ENCODE assay signal across 15 mouse cellular contexts in genomic region chr1:168495687-168496527, GRCm38 (mm10).
A peak's percentile ranks its signal among the peaks of the same experiment; 100 is the strongest.
DNase-seq lines count a peak whose midpoint lies in the region; ATAC-seq and TF ChIP-seq lines count a peak whose summit lies in the region.
"Had no signal": no experiment of that assay in that cellular context is flagged by ENCODE, and none has a peak within 500 bp of the region (broad histone marks: within the 10 kb centered on the region; RNA-seq: fewer than 3 reads in every experiment).

No protein-coding gene starts in this region.

- peaks cover 8% of the 10 kb centered on the region; the same call in 1 of the 2 replicates for H3K4me1 ChIP-seq in forebrain, embryonic 15.5 days
- H3K4me1 ChIP-seq in forebrain, embryonic 11.5 days (replicated peaks; ENCODE audit: control insufficient read depth, insufficient read depth, low read length) = 0 out of 2 replicates have a peak, but pooled peaks cover 2% of the 10 kb centered on the region
- peaks cover 12% of the 10 kb centered on the region for H3K4me1 ChIP-seq in neural tube, embryonic 13.5 days (replicated peaks)
- H3K4me1 ChIP-seq in heart, adult 2 months (ENCODE audit: control insufficient read depth, insufficient read depth, low read length) = no peaks in the 10 kb centered on the region
- H3K4me1 ChIP-seq: limb, embryonic 15.5 days; lung, embryonic 15.5 days had no signal

- TF ChIP-seq CTCF in heart, adult 2 months (IDR thresholded peaks at IDR 0.05) = no peak

- no peak overlapping the region for H3K9ac ChIP-seq in forebrain, embryonic 15.5 days (replicated peaks)
- no peak overlapping the region for H3K9ac ChIP-seq in forebrain, embryonic 11.5 days (ENCODE audit: low read length)
- H3K9ac ChIP-seq in neural tube, embryonic 13.5 days = no peak overlapping the region
- no peak overlapping the region for H3K9ac ChIP-seq in heart, adult 2 months (ENCODE audit: low read depth, low read length)
- H3K9ac ChIP-seq: limb, embryonic 15.5 days; lung, embryonic 15.5 days had no signal

- no peak for TF ChIP-seq EP300 in heart, adult 2 months (IDR thresholded peaks at IDR 0.05; ENCODE audit: insufficient read depth, low read depth, low read length)

- no peaks in the 10 kb centered on the region for H3K79me2 ChIP-seq in heart, adult 2 months (replicated peaks; ENCODE audit: control insufficient read depth, insufficient read depth, low read length)

- no peak for TF ChIP-seq POLR2A in heart, adult 2 months (IDR thresholded peaks at IDR 0.05; ENCODE audit: insufficient read depth, low read depth, low read length)

- no peak overlapping the region for H3K27ac ChIP-seq in forebrain, embryonic 15.5 days (replicated peaks)
- H3K27ac ChIP-seq in forebrain, embryonic 11.5 days (ENCODE audit: low read depth, low read length) = no peak overlapping the region
- no peak overlapping the region for H3K27ac ChIP-seq in neural tube, embryonic 13.5 days (replicated peaks)
- H3K27ac ChIP-seq in heart, adult 2 months = no peak overlapping the region
- H3K27ac ChIP-seq: embryonic facial prominence, embryonic 10.5 days; layer of hippocampus, adult 2 months; limb, embryonic 15.5 days; lung, embryonic 15.5 days had no signal

- 0 out of 2 replicates have a peak overlapping the region, but pooled peaks have one; percentile 0 for H3K4me2 ChIP-seq in forebrain, embryonic 15.5 days (replicated peaks)
- no peak overlapping the region for H3K4me2 ChIP-seq in forebrain, embryonic 11.5 days (ENCODE audit: low read depth, low read length, severe bottlenecking)
- H3K4me2 ChIP-seq in neural tube, embryonic 13.5 days = peak overlapping the region; percentile 28; the same call in 1 of the 2 replicates
- H3K4me2 ChIP-seq: limb, embryonic 15.5 days; lung, embryonic 15.5 days had no signal

- H3K9me3 ChIP-seq in forebrain, embryonic 15.5 days = no peaks in the 10 kb centered on the region
- no peaks in the 10 kb centered on the region for H3K9me3 ChIP-seq in forebrain, embryonic 11.5 days (ENCODE audit: control insufficient read depth, low read length)
- H3K9me3 ChIP-seq in neural tube, embryonic 13.5 days = no peaks in the 10 kb centered on the region
- H3K9me3 ChIP-seq: embryonic facial prominence, embryonic 10.5 days; limb, embryonic 15.5 days; lung, embryonic 15.5 days had no signal

- intact Hi-C loops in left cerebral cortex, postnatal 25 days (cut with DNase I) = no loop called here
- intact Hi-C loops in heart, adult 2 months (cut with DNase I) = no loop called here

- DNase-seq in forebrain, embryonic 11.5 days (ENCODE audit: low spot score) = no peak
- DNase-seq in neural tube, embryonic 10.5 days (ENCODE audit: extremely low spot score, low spot score) = no peak
- peak; percentile 20 to 57 for DNase-seq in left cerebral cortex, postnatal 25 days (ENCODE audit: low spot score in 2 of 2)
- DNase-seq in right cerebral cortex, postnatal 25 days = peak; percentile 22
- DNase-seq in heart, adult 2 months = no peak
- no peak for DNase-seq in cerebellum, adult 11-12 months
- DNase-seq: adrenal gland, postnatal 25 days; cerebellum, adult 2 months; thymus, postnatal 14 days had no signal

- 35% methylated on average over 13 of the region's 13 CpGs for WGBS in forebrain, embryonic 15.5 days
- WGBS in forebrain, embryonic 11.5 days = 57% methylated on average over 13 of the region's 13 CpGs
- 30% methylated on average over 13 of the region's 13 CpGs for WGBS in neural tube, embryonic 13.5 days
- WGBS in heart, adult 2 months = 68% methylated on average over 13 of the region's 13 CpGs

- H3K4me3 ChIP-seq in forebrain, embryonic 15.5 days = no peak overlapping the region
- H3K4me3 ChIP-seq in forebrain, embryonic 11.5 days (ENCODE audit: low read depth, low read length) = no peak overlapping the region
- H3K4me3 ChIP-seq in neural tube, embryonic 13.5 days = no peak overlapping the region
- H3K4me3 ChIP-seq in heart, adult 2 months = no peak overlapping the region
- H3K4me3 ChIP-seq: embryonic facial prominence, embryonic 10.5 days; layer of hippocampus, adult 2 months; limb, embryonic 15.5 days; lung, embryonic 15.5 days had no signal

- H3K36me3 ChIP-seq in forebrain, embryonic 15.5 days = no peaks in the 10 kb centered on the region
- H3K36me3 ChIP-seq in forebrain, embryonic 11.5 days (ENCODE audit: control insufficient read depth, insufficient read depth, low read length) = no peaks in the 10 kb centered on the region
- no peaks in the 10 kb centered on the region for H3K36me3 ChIP-seq in neural tube, embryonic 13.5 days
- no peaks in the 10 kb centered on the region for H3K36me3 ChIP-seq in heart, adult 2 months (ENCODE audit: control insufficient read depth, insufficient read depth, low read length)
- H3K36me3 ChIP-seq: embryonic facial prominence, embryonic 10.5 days; limb, embryonic 15.5 days; lung, embryonic 15.5 days had no signal

- no peaks in the 10 kb centered on the region for H3K27me3 ChIP-seq in forebrain, embryonic 15.5 days
- no peaks in the 10 kb centered on the region for H3K27me3 ChIP-seq in forebrain, embryonic 11.5 days (ENCODE audit: control insufficient read depth, insufficient read depth, low read length)
- no peaks in the 10 kb centered on the region for H3K27me3 ChIP-seq in neural tube, embryonic 13.5 days
- no peaks in the 10 kb centered on the region for H3K27me3 ChIP-seq in heart, adult 2 months (ENCODE audit: control insufficient read depth, insufficient read depth, low read length)
- H3K27me3 ChIP-seq: limb, embryonic 15.5 days; lung, embryonic 15.5 days had no signal

- ATAC-seq in forebrain, embryonic 15.5 days (replicated peaks) = peak; percentile 57; the same call in 1 of the 2 replicates
- ATAC-seq in forebrain, embryonic 11.5 days (replicated peaks; ENCODE audit: low FRiP score) = no peak
- ATAC-seq in neural tube, embryonic 13.5 days (ENCODE audit: low read depth) = peak; percentile 43; the same call in 1 of the 2 replicates

Comparison
In these comparisons a context has a peak if more than half of its experiments do, and no peak if none do; other contexts are left out.
1. DNase-seq: peak in left cerebral cortex, postnatal 25 days (2 of 2) and right cerebral cortex, postnatal 25 days (single experiment); none in forebrain, embryonic 11.5 days (single experiment), neural tube, embryonic 10.5 days (single experiment), heart, adult 2 months (0 of 2) and cerebellum, adult 11-12 months (single experiment).